Mouse (Mus musculus) lung, adult 18-20 months (tissue): ENCODE results near the gene Hps4.
"Not testable (repeated sequence)": the region's sequence is repeated elsewhere in the genome, so short reads cannot be mapped to it uniquely, and the experiment has no call there.

Source experiments
- DNase-seq, 2 experiments: peaks; one replicate each; pipeline ENCODE4 v3.0.0; 2022; ENCODE audit warnings: mixed read lengths in 2 of 2

Gene Hps4

GRCm38 (mm10) chr5:112342463-112343204 is at the start of gene Hps4, which contains the start of gene Srrd:
TSS of gene Hps4 (plus strand) at chr5:112343083.
TSS of gene Srrd (minus strand) at chr5:112343040.
- DNase-seq: peak; percentile 81 to 82

- DNase-seq: no peak
These were observed 49.1 kb upstream of the Hps4 start for GRCm38 (mm10) chr5:112293800-112294199.

GRCm38 (mm10) chr5:112294696-112295095 is 48.2 kb upstream of the Hps4 start:
- no peak for DNase-seq

GRCm38 (mm10) chr5:112295162-112295561 is 47.7 kb upstream of the Hps4 start:
- no peak for DNase-seq

- DNase-seq: no peak
These were observed 47.3 kb upstream of the Hps4 start for GRCm38 (mm10) chr5:112295564-112295963.

GRCm38 (mm10) chr5:112296404-112297181 is 46.3 kb upstream of the Hps4 start:
- DNase-seq: no peak

- no peak for DNase-seq
These were observed 45.6 kb upstream of the Hps4 start for GRCm38 (mm10) chr5:112297257-112297656.

- peak in 1 of 2 experiments; percentile 62 for DNase-seq
These were observed 44.5 kb upstream of the Hps4 start for GRCm38 (mm10) chr5:112298226-112298988.

GRCm38 (mm10) chr5:112299399-112299798 is 43.5 kb upstream of the Hps4 start:
- DNase-seq: no peak

GRCm38 (mm10) chr5:112300112-112300511 is 42.8 kb upstream of the Hps4 start:
- DNase-seq: no peak

GRCm38 (mm10) chr5:112300721-112301308 is 42.1 kb upstream of the Hps4 start:
- DNase-seq: no peak

- no peak for DNase-seq
These were observed 41.2 kb upstream of the Hps4 start for GRCm38 (mm10) chr5:112301694-112302093.

GRCm38 (mm10) chr5:112302310-112302709 is 40.6 kb upstream of the Hps4 start:
- peak in 1 of 2 experiments; percentile 58 for DNase-seq

GRCm38 (mm10) chr5:112305842-112306241 is 37.0 kb upstream of the Hps4 start:
- DNase-seq: no peak

GRCm38 (mm10) chr5:112313222-112313885 is 29.5 kb upstream of the Hps4 start:
- no peak for DNase-seq

- no peak for DNase-seq
These were observed 26.4 kb upstream of the Hps4 start for GRCm38 (mm10) chr5:112316468-112316867.

- DNase-seq: peak; percentile 32 to 60
These were observed 25.6 kb upstream of the Hps4 start for GRCm38 (mm10) chr5:112317328-112317727.

- not testable (repeated sequence) for DNase-seq
These were observed 23.5 kb upstream of the Hps4 start for GRCm38 (mm10) chr5:112319343-112319742.

GRCm38 (mm10) chr5:112320379-112320778 is 22.5 kb upstream of the Hps4 start:
- DNase-seq: no peak

- DNase-seq: no peak
These were observed 21.9 kb upstream of the Hps4 start for GRCm38 (mm10) chr5:112320936-112321335.

GRCm38 (mm10) chr5:112321376-112321775 is 21.5 kb upstream of the Hps4 start:
- no peak for DNase-seq

- DNase-seq: no peak
These were observed 19.6 kb upstream of the Hps4 start for GRCm38 (mm10) chr5:112323246-112323645.
